ENCODE assay signal across 8 mouse cellular contexts in the genomic region with DNA sequence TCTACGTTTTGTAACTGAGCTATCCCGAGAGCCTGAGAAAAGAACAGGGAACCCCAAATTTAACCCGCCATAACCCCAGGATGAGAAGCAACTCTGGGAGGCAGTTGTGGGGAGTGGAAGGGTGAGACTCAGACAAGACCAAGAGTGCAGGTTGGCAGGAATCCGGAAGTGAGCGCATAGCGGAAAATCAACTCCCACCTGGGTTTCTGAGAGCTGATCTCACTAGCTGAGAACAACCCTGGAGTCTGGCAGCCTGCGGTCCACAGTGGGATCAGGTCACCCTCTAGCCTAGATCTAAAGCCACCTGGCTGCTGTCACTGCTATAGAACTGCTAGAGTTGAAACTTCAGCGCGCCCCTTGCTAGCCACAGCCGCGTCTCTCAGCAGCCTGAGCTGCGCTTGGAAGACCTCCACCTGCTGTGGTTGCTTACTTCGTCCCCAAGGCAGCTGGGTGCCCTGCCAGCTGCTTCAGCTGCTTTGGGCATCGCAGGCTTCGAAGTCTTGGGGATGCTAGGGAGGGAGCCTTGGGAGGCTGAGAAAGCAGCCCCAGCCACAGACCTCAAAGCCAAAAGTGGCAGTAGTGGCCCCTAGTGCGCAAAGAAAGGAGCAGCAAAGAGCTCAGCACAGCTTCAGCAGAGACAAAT. TPM values are rescaled to one million over a fixed set of nuclear protein-coding genes. Genes with fewer than 3 reads are reported as not detected.
A peak's percentile ranks its signal among the peaks of the same experiment; 100 is the strongest.
DNase-seq lines count a peak whose midpoint lies in the region; ATAC-seq lines count a peak whose summit lies in the region.

No protein-coding gene starts in this region.

- H3K4me2 ChIP-seq in embryonic facial prominence, embryonic 11.5 days (ENCODE audit: low read depth, low read length), result peak overlapping the region; percentile 72
- H3K4me2 ChIP-seq in heart, embryonic 11.5 days, result peak overlapping the region; percentile 99
- peak overlapping the region; percentile 92 for H3K4me2 ChIP-seq in kidney, embryonic 15.5 days

- no peaks in the 10 kb centered on the region for H3K27me3 ChIP-seq in embryonic facial prominence, embryonic 11.5 days (ENCODE audit: control insufficient read depth, insufficient read depth, low read length)
- H3K27me3 ChIP-seq in heart, embryonic 11.5 days (ENCODE audit: control insufficient read depth, insufficient read depth, low read length), result no peaks in the 10 kb centered on the region
- no peaks in the 10 kb centered on the region for H3K27me3 ChIP-seq in kidney, embryonic 15.5 days

- H3K36me3 ChIP-seq in embryonic facial prominence, embryonic 11.5 days (replicated peaks; ENCODE audit: control insufficient read depth, insufficient read depth, low read depth, low read length), result no peaks in the 10 kb centered on the region
- H3K36me3 ChIP-seq in heart, embryonic 11.5 days (ENCODE audit: control insufficient read depth, insufficient read depth, low read length), result no peaks in the 10 kb centered on the region
- no peaks in the 10 kb centered on the region for H3K36me3 ChIP-seq in kidney, embryonic 15.5 days

- peak; percentile 79 for ATAC-seq in activated CD4-positive, CD25-positive, alpha-beta regulatory T cell, adult 4 months
- ATAC-seq in embryonic facial prominence, embryonic 11.5 days (replicated peaks; ENCODE audit: insufficient number of reproducible peaks, low FRiP score, low TSS enrichment, low read depth), result peak; percentile 68; the same call in 1 of the 2 replicates
- ATAC-seq in heart, embryonic 11.5 days (replicated peaks; ENCODE audit: insufficient number of reproducible peaks, low FRiP score, low TSS enrichment), result peak; percentile 55
- ATAC-seq in kidney, embryonic 15.5 days (replicated peaks; ENCODE audit: low FRiP score), result peak; percentile 54

- under 1% methylated on average over 16 of the region's 16 CpGs for WGBS in embryonic facial prominence, embryonic 11.5 days
- 0% methylated on average over 16 of the region's 16 CpGs for WGBS in heart, embryonic 11.5 days (ENCODE audit: insufficient replicate concordance)
- WGBS in kidney, embryonic 15.5 days, result under 1% methylated on average over 16 of the region's 16 CpGs

- peak overlapping the region; percentile 73 for H3K9ac ChIP-seq in embryonic facial prominence, embryonic 11.5 days (replicated peaks; ENCODE audit: low read length)
- H3K9ac ChIP-seq in heart, embryonic 11.5 days (ENCODE audit: low read depth, low read length), result peak overlapping the region; percentile 86
- H3K9ac ChIP-seq in kidney, embryonic 15.5 days, result peak overlapping the region; percentile 74

- H3K4me3 ChIP-seq in embryonic facial prominence, embryonic 11.5 days (ENCODE audit: low read depth, low read length), result peak overlapping the region; percentile 39
- H3K4me3 ChIP-seq in heart, embryonic 11.5 days (ENCODE audit: low read depth, low read length), result peak overlapping the region; percentile 59
- H3K4me3 ChIP-seq in kidney, embryonic 15.5 days (replicated peaks), result peak overlapping the region; percentile 48

- H3K4me1 ChIP-seq in embryonic facial prominence, embryonic 11.5 days (ENCODE audit: control insufficient read depth, insufficient read depth, low read length), result no peaks in the 10 kb centered on the region
- H3K4me1 ChIP-seq in heart, embryonic 11.5 days (ENCODE audit: control insufficient read depth, insufficient read depth, low read length), result peaks cover 30% of the 10 kb centered on the region
- H3K4me1 ChIP-seq in kidney, embryonic 15.5 days, result peaks cover 40% of the 10 kb centered on the region

- DNase-seq in CD4-positive, CD25-positive, alpha-beta regulatory T cell, adult 2 months (ENCODE audit: low read depth, low spot score), result peak; percentile 86
- peak; percentile 79 for DNase-seq in embryonic facial prominence, embryonic 11.5 days (ENCODE audit: low spot score)
- DNase-seq in lung, postnatal 36 days, result peak; percentile 90
- peak; percentile 32 for DNase-seq in right cerebral cortex, postnatal 4 days
- no peak for DNase-seq in Muller cell, postnatal 12 days (ENCODE audit: inconsistent ontology term)

- H3K27ac ChIP-seq in embryonic facial prominence, embryonic 11.5 days (replicated peaks; ENCODE audit: low read depth, low read length), result peak overlapping the region; percentile 87
- H3K27ac ChIP-seq in heart, embryonic 11.5 days (ENCODE audit: low read depth, low read length), result peak overlapping the region; percentile 99
- peak overlapping the region; percentile 99 for H3K27ac ChIP-seq in kidney, embryonic 15.5 days

- no peaks in the 10 kb centered on the region for H3K9me3 ChIP-seq in embryonic facial prominence, embryonic 11.5 days (replicated peaks; ENCODE audit: control insufficient read depth, low read length)
- H3K9me3 ChIP-seq in heart, embryonic 11.5 days (replicated peaks; ENCODE audit: control insufficient read depth, low read length), result no peaks in the 10 kb centered on the region
- H3K9me3 ChIP-seq in kidney, embryonic 15.5 days (replicated peaks), result no peaks in the 10 kb centered on the region

RNA-seq across cellular contexts. Expression of gene Tpt1, which starts 10.0 kb away (rescaled TPM):
- polyA plus RNA-seq in activated CD4-positive, CD25-positive, alpha-beta regulatory T cell, adult 4 months (2017; shearing (Covaris generic)), result 1,000 to 10,000 TPM; 1,760 to 1,971 TPM
- polyA plus RNA-seq in embryonic facial prominence, embryonic 11.5 days (2014; fragmentation: Nextera tagmentation; extraction: Ambion mirVana), result 1,068 and 1,141 TPM in 2 replicates
- polyA plus RNA-seq in heart, embryonic 11.5 days (2014; fragmentation: Nextera tagmentation; extraction: Ambion mirVana), result 1,014 and 1,054 TPM in 2 replicates
- polyA plus RNA-seq in kidney, embryonic 15.5 days (2015; fragmentation: Nextera tagmentation; extraction: Ambion mirVana), result 1,011 and 1,156 TPM in 2 replicates

RNA-seq across cellular contexts. Expression of gene Slc25a30, which starts 48.0 kb away (rescaled TPM):
- 10 to 100 TPM; 19.4 to 22.7 TPM for polyA plus RNA-seq in activated CD4-positive, CD25-positive, alpha-beta regulatory T cell, adult 4 months (2017; shearing (Covaris generic))
- 6.1 and 7.4 TPM in 2 replicates for polyA plus RNA-seq in embryonic facial prominence, embryonic 11.5 days (2014; fragmentation: Nextera tagmentation; extraction: Ambion mirVana)
- 5.8 and 7.2 TPM in 2 replicates for polyA plus RNA-seq in heart, embryonic 11.5 days (2014; fragmentation: Nextera tagmentation; extraction: Ambion mirVana)
- 9.7 and 10.4 TPM in 2 replicates for polyA plus RNA-seq in kidney, embryonic 15.5 days (2015; fragmentation: Nextera tagmentation; extraction: Ambion mirVana)
